Mouse (Mus musculus) hindbrain, embryonic 11.5 days (tissue): ENCODE data around the gene Pmvk. TPM values are rescaled to one million over a fixed set of nuclear protein-coding genes. Genes with fewer than 3 reads are reported as not detected.

Experiments
- ATAC-seq: fragments of 200-750 bp; cut with Nextera tagmentation; 2 replicates; pipeline ENCODE4 v1.8.0; 2017; ENCODE audit warnings: mild to moderate bottlenecking, moderate TSS enrichment, moderate library complexity; ENCODE audit not compliant: low FRiP score
- DNase-seq: peaks from one replicate; pipeline ENCODE4 v3.0.0-alpha.2; 2015; ENCODE audit warnings: low spot score
- H3K27ac ChIP-seq: fragments of 300-500 bp; sonication (generic); 2 replicates; pipeline ENCODE4 v1.5.1; 2014; ENCODE audit warnings: mild to moderate bottlenecking, low read depth, low read length
- H3K27me3 ChIP-seq: fragments of 300-500 bp; sonication (generic); 2 replicates; pipeline ENCODE4 v1.6.1; 2014; ENCODE audit warnings: mild to moderate bottlenecking, low read length, moderate library complexity, mixed read lengths; ENCODE audit not compliant: control insufficient read depth, insufficient read depth
- H3K36me3 ChIP-seq: fragments of 300-500 bp; sonication (generic); 2 replicates; pipeline ENCODE4 v1.6.1; 2014; ENCODE audit warnings: mild to moderate bottlenecking, low read length, moderate library complexity, mixed read lengths; ENCODE audit not compliant: control insufficient read depth, insufficient read depth
- H3K4me1 ChIP-seq: fragments of 300-500 bp; sonication (generic); replicated peaks from 2 replicates; pipeline ENCODE4 v1.6.1; 2014; ENCODE audit warnings: low read length, mixed read lengths; ENCODE audit not compliant: control insufficient read depth, insufficient read depth
- H3K4me2 ChIP-seq: fragments of 300-500 bp; sonication (generic); replicated peaks from 2 replicates; pipeline ENCODE4 v1.6.1; 2014; ENCODE audit warnings: mild to moderate bottlenecking, low read depth, low read length
- H3K4me3 ChIP-seq: fragments of 300-500 bp; sonication (generic); 2 replicates; pipeline ENCODE4 v1.5.1; 2014; ENCODE audit warnings: low read depth, low read length
- H3K9ac ChIP-seq: fragments of 300-500 bp; sonication (generic); 2 replicates; pipeline ENCODE4 v1.6.1; 2014; ENCODE audit warnings: low read depth, low read length
- H3K9me3 ChIP-seq: fragments of 300-500 bp; sonication (generic); 2 replicates; pipeline ENCODE4 v1.6.1; 2016; ENCODE audit warnings: low read length; ENCODE audit not compliant: control insufficient read depth
- WGBS: fragments of 180-500 bp; shearing (Covaris S2); extraction: QIAGEN DNeasy Blood & Tissue Kit; methylation state at CpG from one replicate; pipeline ENCODE4 v1.1.7; 2014; 5-methylcytosine and 5-hydroxymethylcytosine counted together
- polyA plus RNA-seq: library from polyadenylated mRNA; unstranded; fragments of >200 nt; fragmentation: Nextera tagmentation; extraction: Ambion mirVana; gene quantifications from 2 replicates; pipeline ENCODE4 v1.2.1, GENCODE M21; 2014

The Pmvk gene
- polyA plus RNA-seq, 1 experiment from 2014 or later, result 79.6 TPM

DNA sequence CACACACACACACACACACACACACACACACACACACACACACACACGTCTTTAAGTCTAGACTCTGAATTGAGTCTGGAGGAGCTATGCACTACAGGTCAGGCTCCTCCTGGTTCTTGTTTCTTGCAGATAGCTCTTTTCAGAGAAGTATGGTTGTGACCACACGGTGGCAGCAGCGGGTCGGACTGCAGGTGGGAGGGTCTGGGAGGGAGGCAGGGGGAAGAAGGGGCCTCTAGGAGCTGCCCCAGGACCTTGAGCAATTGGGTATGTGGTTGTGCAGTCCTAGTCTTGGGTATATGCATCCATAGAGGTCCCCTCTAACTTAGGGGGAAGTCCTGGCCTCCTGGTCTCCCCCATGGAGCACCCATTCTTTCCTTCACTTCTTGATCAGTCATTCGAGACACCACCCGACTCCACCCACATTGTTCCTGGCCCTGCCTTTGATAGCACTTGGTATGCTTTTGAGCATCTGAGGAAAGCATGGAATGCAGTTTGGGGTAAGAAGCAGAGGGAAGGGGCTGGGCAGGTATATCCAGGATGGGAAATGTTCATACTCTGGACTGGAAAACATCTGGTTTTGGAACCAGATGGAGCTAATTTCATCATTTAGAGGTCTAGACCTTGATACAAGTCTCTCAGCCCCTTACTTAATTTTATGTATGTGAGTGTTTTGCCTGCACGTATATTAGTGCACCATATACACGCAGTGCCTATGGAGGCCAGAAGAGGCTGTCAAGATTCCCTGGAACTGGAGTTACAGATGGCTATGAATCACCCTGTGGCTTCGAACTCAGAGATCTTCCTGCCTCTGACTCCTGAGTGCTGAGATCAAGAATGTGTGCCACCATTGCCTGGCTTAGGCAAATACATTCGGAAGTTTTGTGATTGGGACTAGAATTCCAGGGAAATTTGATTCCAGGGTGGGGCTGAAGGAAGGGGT is 2.7 kb downstream of the Pmvk start:
- no peak overlapping the region for H3K27ac ChIP-seq
- WGBS, result 32% methylated on average over 10 of the region's 10 CpGs
- no peak overlapping the region for H3K4me3 ChIP-seq
- no peaks in the 10 kb centered on the region for H3K27me3 ChIP-seq
- no peaks in the 10 kb centered on the region for H3K9me3 ChIP-seq
- peak; percentile 43; the same call in 1 of the 2 replicates for ATAC-seq
- H3K36me3 ChIP-seq, result no peaks in the 10 kb centered on the region
- H3K4me1 ChIP-seq, result 0 out of 2 replicates have a peak, but pooled peaks cover 3% of the 10 kb centered on the region
- no peak overlapping the region for H3K9ac ChIP-seq
- peak; percentile 89 for DNase-seq
- no peak overlapping the region for H3K4me2 ChIP-seq

DNA sequence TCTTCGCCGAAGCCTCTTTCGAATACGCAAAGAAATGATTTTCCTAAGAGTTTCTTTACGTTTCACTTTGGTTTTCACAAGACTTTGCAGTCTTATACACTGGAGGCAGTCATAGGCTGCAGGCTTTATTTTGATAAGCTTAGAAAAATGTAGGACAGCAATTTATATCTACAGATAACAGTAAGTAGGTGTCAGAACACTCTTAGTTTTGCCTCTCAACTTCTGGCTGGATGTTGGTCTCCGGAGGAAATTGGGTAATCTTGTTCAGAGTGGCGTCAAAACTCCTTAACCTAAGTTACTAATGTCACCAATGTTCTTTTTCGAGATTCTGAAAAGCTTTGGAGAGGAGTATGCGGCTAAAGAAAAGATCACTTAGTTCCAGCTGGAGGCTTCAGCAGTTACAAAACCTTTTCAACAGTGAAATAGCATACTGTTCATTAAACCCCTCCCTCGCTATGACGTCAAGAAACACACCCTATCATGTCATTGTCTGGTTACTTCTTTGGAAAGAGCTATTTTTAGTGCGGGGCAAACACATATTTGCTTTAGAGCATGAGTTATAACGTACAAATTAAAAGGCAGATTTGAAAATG is 4.1 kb downstream of the Pmvk start:
- WGBS, result 49% methylated on average over 13 of the region's 13 CpGs
- Histone ChIP-seq H3K27me3 (no peaks in the 10 kb centered on the region), H3K36me3 (no peaks in the 10 kb centered on the region), H3K4me1 (0 out of 2 replicates have a peak, but pooled peaks cover 3% of the 10 kb centered on the region), H3K4me2 (peak overlapping the region; percentile 68; the same call in 1 of the 2 replicates), H3K9ac (no peak overlapping the region), H3K4me3 (peak overlapping the region; percentile 72), H3K9me3 (no peaks in the 10 kb centered on the region), H3K27ac (no peak overlapping the region)
- ATAC-seq (peak; percentile 59), DNase-seq (no peak)

DNA sequence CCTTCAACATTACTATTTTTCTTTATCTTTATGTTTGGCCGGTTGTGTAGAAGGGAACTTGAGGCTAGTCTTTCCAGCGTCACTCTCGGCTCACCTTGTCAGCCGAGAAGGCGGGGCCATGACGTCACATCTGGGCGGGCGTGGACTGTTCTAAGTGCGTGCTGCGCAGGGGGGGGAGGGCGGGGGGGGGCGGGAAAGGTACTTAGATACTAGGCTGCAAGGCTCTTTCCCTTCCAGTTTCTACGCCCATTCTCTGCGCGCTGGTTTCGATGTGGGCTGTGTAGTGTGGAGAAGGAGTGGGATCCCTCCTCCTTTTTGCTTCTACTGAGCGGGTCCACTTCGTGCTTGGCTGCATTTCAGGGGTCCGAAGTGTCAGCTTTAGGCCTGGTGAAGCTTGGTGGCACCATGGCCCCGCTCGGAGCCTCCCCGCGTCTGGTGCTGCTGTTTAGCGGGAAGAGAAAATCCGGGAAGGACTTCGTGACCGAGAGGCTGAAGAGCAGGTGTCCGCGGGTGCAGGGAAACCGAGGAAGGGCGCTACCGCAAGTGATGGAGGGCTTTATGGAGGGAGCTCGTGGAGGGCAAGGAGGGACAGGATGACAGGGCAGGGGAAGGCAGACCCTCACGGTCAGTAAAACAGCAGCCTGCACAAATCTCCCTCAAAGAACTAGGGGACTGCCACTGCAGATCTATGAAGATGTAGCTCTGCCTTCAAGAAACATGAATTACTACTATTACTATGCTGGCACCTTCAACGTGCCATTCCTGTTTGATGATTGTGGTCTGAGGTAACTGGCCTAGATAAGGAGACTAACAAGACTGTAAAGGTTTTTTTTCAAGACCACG is 4.8 kb downstream of the Pmvk start:
- H3K4me2 ChIP-seq, result peak overlapping the region; percentile 68
- no peaks in the 10 kb centered on the region for H3K36me3 ChIP-seq
- no peaks in the 10 kb centered on the region for H3K9me3 ChIP-seq
- 3% methylated on average over 33 of the region's 36 CpGs for WGBS
- DNase-seq (peak; percentile 94), ATAC-seq (peak; percentile 90)
- 0 out of 2 replicates have a peak, but pooled peaks cover 3% of the 10 kb centered on the region for H3K4me1 ChIP-seq
- no peaks in the 10 kb centered on the region for H3K27me3 ChIP-seq
- peak overlapping the region; percentile 78 for H3K27ac ChIP-seq
- H3K4me3 ChIP-seq, result peak overlapping the region; percentile 72
- H3K9ac ChIP-seq, result peak overlapping the region; percentile 86

- no peak overlapping the region for H3K27ac ChIP-seq
- WGBS, result 41% methylated on average over 4 of the region's 4 CpGs
- DNase-seq, result no peak
- H3K4me1 ChIP-seq, result no peaks in the 10 kb centered on the region
- H3K9me3 ChIP-seq, result no peaks in the 10 kb centered on the region
- H3K4me3 ChIP-seq, result no peak overlapping the region
- no peak overlapping the region for H3K9ac ChIP-seq
- ATAC-seq, result no peak
- no peaks in the 10 kb centered on the region for H3K27me3 ChIP-seq
- H3K36me3 ChIP-seq, result no peaks in the 10 kb centered on the region
- H3K4me2 ChIP-seq, result no peak overlapping the region
Measured at GRCm38 (mm10) chr3:89468268-89468667, 13.9 kb downstream of the Pmvk start.

DNA sequence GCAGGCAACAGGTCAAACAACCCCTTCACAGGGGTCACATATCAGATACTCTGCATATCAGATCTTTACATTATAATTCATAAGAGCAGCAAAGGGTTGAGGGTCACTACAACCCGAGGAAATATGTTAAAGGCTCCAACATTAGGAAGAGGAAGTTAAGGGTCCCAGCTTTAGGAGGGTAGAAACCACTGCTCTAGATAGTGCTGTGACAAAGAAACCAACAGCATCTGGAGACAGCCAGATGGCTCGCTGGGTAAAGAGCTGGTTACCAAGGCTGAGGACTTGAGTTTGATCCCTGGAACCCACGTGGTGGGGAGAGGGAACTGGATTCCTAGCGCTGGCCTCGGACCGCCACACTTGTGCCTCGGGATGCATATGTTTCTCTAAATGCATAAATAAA is 17.9 kb downstream of the Pmvk start:
- ATAC-seq (no peak), DNase-seq (no peak)
- Histone ChIP-seq H3K9ac (no peak overlapping the region), H3K4me1 (no peaks in the 10 kb centered on the region), H3K27ac (no peak overlapping the region), H3K36me3 (no peaks in the 10 kb centered on the region), H3K27me3 (no peaks in the 10 kb centered on the region), H3K4me2 (no peak overlapping the region), H3K4me3 (no peak overlapping the region), H3K9me3 (no peaks in the 10 kb centered on the region)
- WGBS, result 83% methylated on average over 7 of the region's 7 CpGs

DNA sequence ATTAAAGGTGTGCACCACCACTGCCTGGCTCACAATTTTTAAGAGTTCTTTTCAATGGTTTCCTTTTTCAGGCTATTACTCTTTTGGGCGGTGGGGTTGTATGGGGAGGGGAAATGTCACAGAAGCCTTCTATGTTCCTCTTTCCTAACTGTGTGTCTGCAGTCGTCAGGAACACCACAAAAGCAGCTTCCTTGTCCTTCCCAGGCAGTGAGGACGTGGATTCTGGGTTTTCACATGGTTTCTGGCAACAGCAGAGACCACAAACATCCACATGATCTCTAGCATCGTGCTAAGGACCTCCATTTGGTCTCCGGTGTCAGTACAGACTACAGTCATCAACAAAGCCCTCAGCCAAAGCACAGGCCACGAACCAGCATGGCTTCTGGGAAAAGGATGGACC is 19.5 kb downstream of the Pmvk start:
- Histone ChIP-seq H3K27ac (no peak overlapping the region), H3K36me3 (no peaks in the 10 kb centered on the region), H3K9me3 (no peaks in the 10 kb centered on the region), H3K27me3 (no peaks in the 10 kb centered on the region), H3K4me1 (no peaks in the 10 kb centered on the region), H3K9ac (no peak overlapping the region), H3K4me2 (no peak overlapping the region), H3K4me3 (no peak overlapping the region)
- WGBS, result 79% methylated on average over 6 of the region's 6 CpGs
- ATAC-seq, result no peak
- no peak for DNase-seq

DNA sequence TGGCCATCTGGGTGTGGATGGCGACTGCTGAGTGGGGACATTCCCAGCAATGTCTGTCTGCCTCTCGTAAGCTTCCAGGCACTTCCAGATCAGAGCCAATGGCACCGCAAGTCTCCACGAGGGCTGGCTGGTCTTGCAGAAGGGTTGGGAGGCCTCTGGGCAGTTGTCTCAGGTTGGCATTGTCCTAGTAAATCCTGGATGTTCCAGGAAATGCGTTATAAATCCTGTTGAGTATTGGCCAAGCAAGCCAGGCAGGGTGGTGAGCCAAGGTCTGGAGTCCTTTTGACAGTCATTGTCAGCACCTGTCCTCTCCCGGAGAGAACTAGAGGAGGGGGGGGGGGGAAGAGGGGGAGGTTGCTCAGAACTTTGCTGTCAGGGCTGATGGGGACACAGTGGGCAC is 24.7 kb downstream of the Pmvk start:
- H3K9ac ChIP-seq, result no peak overlapping the region
- DNase-seq (no peak), ATAC-seq (no peak)
- no peak overlapping the region for H3K4me3 ChIP-seq
- H3K27ac ChIP-seq, result no peak overlapping the region
- no peaks in the 10 kb centered on the region for H3K9me3 ChIP-seq
- no peak overlapping the region for H3K4me2 ChIP-seq
- H3K4me1 ChIP-seq, result no peaks in the 10 kb centered on the region
- H3K36me3 ChIP-seq, result no peaks in the 10 kb centered on the region
- 76% methylated on average over 6 of the region's 6 CpGs for WGBS
- H3K27me3 ChIP-seq, result no peaks in the 10 kb centered on the region

GRCm38 (mm10) chr3:89481488-89481887 is 27.1 kb downstream of the Pmvk start:
- Histone ChIP-seq H3K9ac (no peak overlapping the region), H3K9me3 (no peaks in the 10 kb centered on the region), H3K4me2 (no peak overlapping the region), H3K36me3 (no peaks in the 10 kb centered on the region), H3K4me1 (no peaks in the 10 kb centered on the region), H3K27me3 (no peaks in the 10 kb centered on the region), H3K4me3 (no peak overlapping the region), H3K27ac (no peak overlapping the region)
- 30% methylated on average over 2 of the region's 2 CpGs for WGBS
- DNase-seq, result peak; percentile 30
- no peak for ATAC-seq
